Mouse (Mus musculus): ENCODE data around the gene Mrpl3.

DNA sequence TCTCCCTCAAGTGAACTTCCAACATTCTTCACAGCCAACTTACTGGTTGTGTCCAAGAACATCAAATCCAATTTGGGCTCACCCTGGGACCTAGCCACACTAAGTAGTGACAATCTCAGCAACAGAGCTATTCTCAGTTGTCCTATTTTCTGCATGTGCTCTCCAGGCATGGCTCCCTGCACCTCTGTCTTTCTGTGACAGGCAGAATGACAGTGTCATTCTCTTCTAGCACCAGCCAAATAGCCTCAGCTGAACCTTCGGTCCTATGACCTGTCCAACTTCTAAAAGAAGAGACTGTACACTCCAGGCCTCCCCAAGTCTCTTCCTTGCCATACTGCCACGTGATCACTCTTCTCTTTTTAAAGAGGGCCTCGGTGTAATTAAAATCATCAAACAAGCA is 24.7 kb upstream of the Mrpl3 start:
- TF ChIP-seq CTCF (IDR thresholded peaks at IDR 0.05; ENCODE audit: extremely low read depth, insufficient read depth, low read length) (no peak), POLR2A (IDR thresholded peaks at IDR 0.05; ENCODE audit: extremely low read depth, insufficient read depth, low read length) (no peak)
